Mouse (Mus musculus) heart, postnatal 0 days (tissue): Measurements from ENCODE around the gene Emilin1. TPM values are rescaled to one million over a fixed set of nuclear protein-coding genes. Genes with fewer than 3 reads are reported as not detected.

ENCODE experiments used
- ATAC-seq: fragments of 200-750 bp; cut with Nextera tagmentation; 2 replicates; pipeline ENCODE4 v1.8.0; 2017; ENCODE audit warnings: low read depth, moderate number of reproducible peaks, moderate library complexity; ENCODE audit not compliant: insufficient read depth
- DNase-seq: peaks from one replicate; pipeline ENCODE4 v3.0.0-alpha.2; 2016; ENCODE audit warnings: low spot score
- H3K27ac ChIP-seq: fragments of 300-500 bp; sonication (generic); 2 replicates; pipeline ENCODE4 v1.5.1; 2014; ENCODE audit warnings: low read depth, mild to moderate bottlenecking
- H3K27me3 ChIP-seq: fragments of 300-500 bp; sonication (generic); 2 replicates; pipeline ENCODE4 v1.6.1; 2014; ENCODE audit warnings: low read length, mixed read lengths; ENCODE audit not compliant: control insufficient read depth, insufficient read depth
- H3K36me3 ChIP-seq: fragments of 300-500 bp; sonication (generic); replicated peaks from 2 replicates; pipeline ENCODE4 v1.6.1; 2014; ENCODE audit warnings: low read length, mixed read lengths; ENCODE audit not compliant: control insufficient read depth, insufficient read depth
- H3K4me1 ChIP-seq: fragments of 300-500 bp; sonication (generic); 2 replicates; pipeline ENCODE4 v1.6.1; 2014; ENCODE audit warnings: antibody characterized with exemption; ENCODE audit not compliant: control insufficient read depth, insufficient read depth
- H3K4me2 ChIP-seq: fragments of 300-500 bp; sonication (generic); 2 replicates; pipeline ENCODE4 v1.6.1; 2014; ENCODE audit warnings: low read depth, mild to moderate bottlenecking, low read length, moderate library complexity
- H3K4me3 ChIP-seq: fragments of 300-500 bp; sonication (generic); 2 replicates; pipeline ENCODE4 v1.5.1; 2014; ENCODE audit warnings: low read depth, low read length
- H3K9ac ChIP-seq: fragments of 300-500 bp; sonication (generic); replicated peaks from 2 replicates; pipeline ENCODE4 v1.6.1; 2014; ENCODE audit warnings: low read depth, low read length, mixed read lengths
- H3K9me3 ChIP-seq: fragments of 300-500 bp; sonication (generic); replicated peaks from 2 replicates; pipeline ENCODE4 v1.6.1; 2016; ENCODE audit warnings: low read length; ENCODE audit not compliant: control insufficient read depth
- CTCF ChIP-seq: IDR thresholded peaks from 2 replicates; pipeline ENCODE4 v1.5.1; 2016; ENCODE audit warnings: antibody characterized with exemption, control low read depth, low read depth
- EP300 ChIP-seq: IDR thresholded peaks from 2 replicates; pipeline ENCODE4 v1.6.1; 2016; ENCODE audit warnings: antibody characterized with exemption, low read depth
- WGBS: fragments of 180-500 bp; shearing (Covaris S2); extraction: QIAGEN DNeasy Blood & Tissue Kit; methylation state at CpG from one replicate; pipeline ENCODE4 v1.1.7; 2014; 5-methylcytosine and 5-hydroxymethylcytosine counted together
- polyA plus RNA-seq: library from polyadenylated mRNA; unstranded; fragments of >200 nt; fragmentation: Nextera tagmentation; extraction: Ambion mirVana; gene quantifications from 2 replicates; pipeline ENCODE4 v1.2.1, GENCODE M21; 2015
- total RNA-seq: library from RNA; depleted of rRNA; stranded (reverse); fragments of >200 nt; gene quantifications from 2 replicates; pipeline ENCODE4 v1.2.3, GENCODE M21; 2014; ENCODE audit warnings: low replicate concordance

The Emilin1 gene
- total and polyA plus RNA-seq, 2 experiments from 2014 or later = 63.5 to 68.3 TPM

DNA sequence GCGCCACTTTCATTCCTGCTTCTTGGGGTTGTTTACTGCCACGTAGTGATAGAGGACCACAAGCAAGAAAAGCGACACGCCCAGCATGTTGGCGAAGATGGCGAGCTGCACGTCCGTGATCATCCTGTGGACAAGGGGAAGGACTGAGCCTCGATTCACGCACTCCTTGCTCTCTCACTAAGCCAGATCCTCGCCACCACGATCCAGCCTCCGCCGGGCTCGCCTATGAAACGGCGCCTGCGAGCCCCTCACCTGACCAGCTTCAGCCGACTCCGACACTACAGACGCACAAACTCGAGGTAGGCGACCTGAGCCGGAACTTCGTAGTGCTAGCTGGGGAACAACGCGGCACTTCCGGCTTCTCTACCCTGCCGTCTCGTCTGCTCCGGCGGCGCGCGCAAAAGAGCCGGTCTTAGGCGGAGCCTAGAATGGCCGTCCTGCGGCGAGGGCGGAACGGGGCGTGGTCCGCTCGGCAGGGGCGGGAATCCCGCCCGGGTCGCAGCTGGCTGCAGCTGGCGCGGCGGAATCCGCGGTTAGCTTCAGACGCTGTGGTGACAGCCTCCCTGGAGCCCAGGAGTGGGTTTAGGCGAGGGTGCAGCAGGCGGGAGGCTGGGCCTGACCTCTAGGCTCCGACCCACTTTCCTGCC is 5.7 kb upstream of the Emilin1 start, which contains the start of gene Ost4:
Gene Ost4 (minus strand): TSS at position 376 of the 647 bp plus-strand sequence.
- Histone ChIP-seq H3K9ac (peak within 1 kb of the TSS; percentile 76), H3K36me3 (peaks cover 24% of the 10 kb centered on the region), H3K4me3 (peak within 1 kb of the TSS; percentile 88), H3K4me1 (peaks cover 30% of the 10 kb centered on the region), H3K4me2 (peak within 1 kb of the TSS; percentile 95), H3K9me3 (no peaks in the 10 kb centered on the region), H3K27me3 (no peaks in the 10 kb centered on the region), H3K27ac (peak within 1 kb of the TSS; percentile 92)
- ATAC-seq (peak; percentile 93), DNase-seq (peak; percentile 96)
- WGBS = under 1% methylated on average over 58 of the region's 58 CpGs
- TF ChIP-seq EP300 (peak; percentile 71; the same call in 1 of the 2 replicates), CTCF (no peak)

- ATAC-seq (peak; percentile 45), DNase-seq (peak; percentile 65)
- H3K9ac ChIP-seq = peak overlapping the region; percentile 76
- TF ChIP-seq CTCF = no peak
- TF ChIP-seq EP300 = peak; percentile 22; the same call in 1 of the 2 replicates
- H3K4me2 ChIP-seq = peak overlapping the region; percentile 95
- H3K36me3 ChIP-seq = peaks cover 16% of the 10 kb centered on the region
- H3K9me3 ChIP-seq = no peaks in the 10 kb centered on the region
- WGBS = 24% methylated on average over 13 of the region's 13 CpGs
- H3K27me3 ChIP-seq = no peaks in the 10 kb centered on the region
- peak overlapping the region; percentile 92 for H3K27ac ChIP-seq
- H3K4me3 ChIP-seq = peak overlapping the region; percentile 88
- peaks cover 36% of the 10 kb centered on the region for H3K4me1 ChIP-seq
Measured at GRCm38 (mm10) chr5:30908426-30909299, 4.5 kb upstream of the Emilin1 start.

GRCm38 (mm10) chr5:30909300-30909659 is 3.9 kb upstream of the Emilin1 start:
- Histone ChIP-seq H3K4me1 (peaks cover 36% of the 10 kb centered on the region), H3K9me3 (no peaks in the 10 kb centered on the region), H3K4me2 (no peak overlapping the region), H3K9ac (no peak overlapping the region), H3K36me3 (peaks cover 10% of the 10 kb centered on the region), H3K27ac (peak overlapping the region; percentile 92), H3K27me3 (no peaks in the 10 kb centered on the region), H3K4me3 (no peak overlapping the region)
- WGBS = 23% methylated on average over 7 of the region's 7 CpGs
- no peak for TF ChIP-seq CTCF
- no peak for TF ChIP-seq EP300
- ATAC-seq (no peak), DNase-seq (no peak)

- Histone ChIP-seq H3K9me3 (no peaks in the 10 kb centered on the region), H3K4me3 (no peak overlapping the region), H3K27ac (peak overlapping the region; percentile 92), H3K27me3 (no peaks in the 10 kb centered on the region), H3K36me3 (peaks cover 4% of the 10 kb centered on the region; the same call in 1 of the 2 replicates), H3K4me2 (no peak overlapping the region), H3K4me1 (peaks cover 37% of the 10 kb centered on the region), H3K9ac (no peak overlapping the region)
- DNase-seq (no peak), ATAC-seq (no peak)
- 85% methylated on average over 7 of the region's 7 CpGs for WGBS
- TF ChIP-seq CTCF (no peak), EP300 (no peak)
Measured at GRCm38 (mm10) chr5:30909863-30910262, 3.3 kb upstream of the Emilin1 start.

DNA sequence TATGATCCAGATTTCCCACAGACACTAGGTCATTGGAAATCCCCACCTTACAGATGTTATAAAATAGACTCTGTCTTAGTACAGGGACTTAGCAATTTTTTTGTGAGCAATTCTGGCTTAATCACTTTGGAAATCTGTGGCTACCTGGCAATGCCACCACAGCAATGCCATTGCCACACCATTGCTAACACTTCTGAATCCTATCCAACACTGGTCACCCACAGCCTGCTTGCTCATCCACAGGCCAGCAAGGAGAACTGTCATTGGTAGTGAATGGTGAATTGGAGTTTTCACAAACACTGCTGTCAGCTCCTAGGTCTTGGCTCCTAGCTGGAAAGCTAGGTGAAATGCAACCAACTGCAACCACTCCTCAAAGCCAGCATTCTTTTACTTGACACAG is 2.7 kb upstream of the Emilin1 start:
- Histone ChIP-seq H3K4me1 (peaks cover 43% of the 10 kb centered on the region), H3K9ac (no peak overlapping the region), H3K4me2 (no peak overlapping the region), H3K36me3 (no peaks in the 10 kb centered on the region), H3K27me3 (no peaks in the 10 kb centered on the region), H3K4me3 (no peak overlapping the region), H3K9me3 (no peaks in the 10 kb centered on the region), H3K27ac (no peak overlapping the region)
- no peak for DNase-seq
- no peak for ATAC-seq
- TF ChIP-seq EP300 (no peak), CTCF (no peak)
